Mouse (Mus musculus) kidney, postnatal 0 days (tissue): ENCODE data around the gene Mob3b. TPM values are rescaled to one million over a fixed set of nuclear protein-coding genes. Genes with fewer than 3 reads are reported as not detected.
A peak's percentile ranks its signal among the peaks of the same experiment; 100 is the strongest.

Source experiments
- ATAC-seq: fragments of 200-750 bp; cut with Nextera tagmentation; replicated peaks from 2 replicates; pipeline ENCODE4 v1.8.0; 2017; ENCODE audit warnings: low read depth, moderate number of reproducible peaks, moderate TSS enrichment, moderate library complexity; ENCODE audit not compliant: low FRiP score
- DNase-seq: peaks from one replicate; pipeline ENCODE4 v3.0.0-alpha.2; 2016; ENCODE audit warnings: low spot score
- H3K27ac ChIP-seq: fragments of 300-500 bp; sonication (generic); 2 replicates; pipeline ENCODE4 v1.5.1; 2014; ENCODE audit warnings: mild to moderate bottlenecking
- H3K27me3 ChIP-seq: fragments of 300-500 bp; sonication (generic); 2 replicates; pipeline ENCODE4 v1.6.1; 2014; ENCODE audit warnings: low read length, mixed read lengths; ENCODE audit not compliant: insufficient read depth
- H3K36me3 ChIP-seq: fragments of 300-500 bp; sonication (generic); 2 replicates; pipeline ENCODE4 v1.6.1; 2014; ENCODE audit warnings: low read length, mixed read lengths; ENCODE audit not compliant: insufficient read depth
- H3K4me1 ChIP-seq: fragments of 300-500 bp; sonication (generic); replicated peaks from 2 replicates; pipeline ENCODE4 v1.6.1; 2014; ENCODE audit warnings: antibody characterized with exemption, low read length, mixed read lengths; ENCODE audit not compliant: insufficient read depth
- H3K4me2 ChIP-seq: fragments of 300-500 bp; sonication (generic); 2 replicates; pipeline ENCODE4 v1.6.1; 2014; ENCODE audit warnings: mild to moderate bottlenecking, low read length, moderate library complexity, mixed read lengths
- H3K4me3 ChIP-seq: fragments of 300-500 bp; sonication (generic); replicated peaks from 2 replicates; pipeline ENCODE4 v1.5.1; 2014; ENCODE audit warnings: low read depth, low read length
- H3K9ac ChIP-seq: fragments of 300-500 bp; sonication (generic); 2 replicates; pipeline ENCODE4 v1.6.1; 2014; ENCODE audit warnings: low read depth, low read length
- H3K9me3 ChIP-seq: fragments of 300-500 bp; sonication (generic); replicated peaks from 2 replicates; pipeline ENCODE4 v1.6.1; 2016; ENCODE audit warnings: low read length, inconsistent platforms, mixed read lengths
- CTCF ChIP-seq: IDR thresholded peaks from 2 replicates; pipeline ENCODE4 v1.5.1; 2016; ENCODE audit warnings: antibody characterized with exemption, low read depth, mild to moderate bottlenecking, moderate library complexity
- WGBS: fragments of 180-500 bp; shearing (Covaris S2); extraction: QIAGEN DNeasy Blood & Tissue Kit; methylation state at CpG from one replicate; pipeline ENCODE4 v1.1.7; 2014; 5-methylcytosine and 5-hydroxymethylcytosine counted together
- polyA plus RNA-seq: library from polyadenylated mRNA; unstranded; fragments of >200 nt; fragmentation: Nextera tagmentation; extraction: Ambion mirVana; gene quantifications from 2 replicates; pipeline ENCODE4 v1.2.1, GENCODE M21; 2015

Gene Mob3b
- polyA plus RNA-seq, 1 experiment from 2014 or later = 13.1 TPM

DNA sequence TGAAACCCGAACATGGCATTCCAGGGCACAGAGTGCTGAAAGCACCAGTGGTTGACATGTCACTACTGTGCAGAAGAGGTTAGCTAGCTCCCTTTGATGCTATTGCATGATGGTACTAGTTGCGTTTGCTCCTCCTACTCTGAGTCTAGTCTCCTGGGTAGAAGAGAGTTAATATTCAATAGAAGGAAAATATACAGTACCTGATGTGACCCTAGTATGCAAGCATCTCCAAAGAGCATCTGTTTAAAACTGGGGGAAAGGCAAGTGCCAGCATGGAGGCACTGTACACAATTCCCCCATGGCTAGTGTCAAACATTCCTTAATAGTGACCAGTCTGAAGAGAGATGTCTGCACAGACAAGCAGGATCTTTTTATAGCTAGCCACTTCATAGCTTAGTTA lies 119.5 kb downstream of the Mob3b start:
- H3K36me3 ChIP-seq = no peaks in the 10 kb centered on the region
- ATAC-seq (no peak), DNase-seq (no peak)
- H3K27me3 ChIP-seq = no peaks in the 10 kb centered on the region
- 75% methylated on average over 2 of the region's 2 CpGs for WGBS
- no peaks in the 10 kb centered on the region for H3K9me3 ChIP-seq
- no peak overlapping the region for H3K27ac ChIP-seq
- no peak overlapping the region for H3K4me2 ChIP-seq
- no peak overlapping the region for H3K4me3 ChIP-seq
- H3K9ac ChIP-seq = no peak overlapping the region
- TF ChIP-seq CTCF = no peak
- no peaks in the 10 kb centered on the region for H3K4me1 ChIP-seq

DNA sequence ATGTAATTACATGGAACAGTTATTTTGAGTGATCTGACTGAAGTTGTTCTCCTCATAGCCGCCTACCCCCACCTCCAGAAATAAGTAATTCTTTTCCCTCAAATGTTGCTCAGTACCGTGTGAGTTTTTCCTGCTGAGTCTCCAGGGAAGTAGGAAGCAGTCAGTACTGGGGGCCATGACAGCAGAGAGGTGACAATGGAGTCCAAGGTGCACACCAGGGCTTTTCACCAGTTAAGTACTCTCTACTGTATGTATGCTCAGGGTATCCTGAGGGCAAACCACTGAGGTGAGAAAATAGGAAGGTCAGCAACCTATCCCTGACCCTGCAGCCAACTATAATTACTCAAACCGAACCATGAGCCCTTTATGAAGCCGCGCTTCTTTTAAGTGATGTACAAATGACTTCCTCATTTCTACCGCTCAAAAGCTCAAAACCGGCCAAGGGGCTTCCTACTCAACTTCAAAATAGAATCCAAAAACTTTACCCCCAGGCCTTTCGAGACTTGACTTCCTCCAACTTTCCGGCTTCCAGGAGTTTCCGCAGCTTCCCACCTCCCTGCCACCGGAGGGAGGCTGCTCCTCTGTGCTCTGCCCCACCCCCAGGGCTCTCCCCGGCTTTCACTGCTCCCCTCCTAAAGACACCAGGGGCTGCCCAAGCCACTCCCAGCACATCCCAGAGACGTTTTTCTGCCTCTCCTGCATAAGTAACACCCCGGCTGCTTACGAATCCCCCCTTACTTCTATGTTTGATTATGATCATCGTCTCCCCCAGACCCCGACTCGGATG lies 122.6 kb downstream of the Mob3b start:
- ATAC-seq = 0 out of 2 replicates have a peak, but pooled peaks have one; percentile 46
- Histone ChIP-seq H3K36me3 (no peaks in the 10 kb centered on the region), H3K27me3 (no peaks in the 10 kb centered on the region), H3K4me3 (no peak overlapping the region), H3K9ac (no peak overlapping the region), H3K9me3 (no peaks in the 10 kb centered on the region), H3K27ac (no peak overlapping the region), H3K4me2 (no peak overlapping the region), H3K4me1 (0 out of 2 replicates have a peak, but pooled peaks cover 2% of the 10 kb centered on the region)
- TF ChIP-seq CTCF = no peak
- no peak for DNase-seq
- 50% methylated on average over 18 of the region's 18 CpGs for WGBS

DNA sequence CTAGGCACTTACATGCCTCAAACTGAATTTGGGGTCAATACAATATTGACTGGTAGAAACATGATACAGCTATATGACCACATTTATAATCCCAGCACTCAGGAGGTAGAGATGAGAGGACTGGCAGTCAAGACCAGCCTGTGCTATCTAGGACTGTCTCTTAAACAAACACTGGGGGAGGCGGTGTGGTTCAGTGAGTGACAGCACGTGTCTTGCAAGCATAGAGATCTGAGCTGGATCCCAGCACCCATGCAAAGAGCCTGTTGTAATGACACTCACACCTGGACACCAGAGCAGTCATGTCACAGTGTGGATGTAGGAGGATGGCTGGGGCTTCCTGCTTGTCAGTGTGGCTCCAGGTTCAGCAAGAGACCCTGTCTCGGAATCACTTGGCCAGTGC lies 124.5 kb downstream of the Mob3b start:
- TF ChIP-seq CTCF = no peak
- H3K36me3 ChIP-seq = no peaks in the 10 kb centered on the region
- WGBS = 79% methylated on average over 3 of the region's 3 CpGs
- H3K27me3 ChIP-seq = no peaks in the 10 kb centered on the region
- H3K27ac ChIP-seq = no peak overlapping the region
- ATAC-seq (no peak), DNase-seq (no peak)
- no peaks in the 10 kb centered on the region for H3K9me3 ChIP-seq
- H3K9ac ChIP-seq = no peak overlapping the region
- no peak overlapping the region for H3K4me3 ChIP-seq
- 0 out of 2 replicates have a peak, but pooled peaks cover 2% of the 10 kb centered on the region for H3K4me1 ChIP-seq
- no peak overlapping the region for H3K4me2 ChIP-seq

DNA sequence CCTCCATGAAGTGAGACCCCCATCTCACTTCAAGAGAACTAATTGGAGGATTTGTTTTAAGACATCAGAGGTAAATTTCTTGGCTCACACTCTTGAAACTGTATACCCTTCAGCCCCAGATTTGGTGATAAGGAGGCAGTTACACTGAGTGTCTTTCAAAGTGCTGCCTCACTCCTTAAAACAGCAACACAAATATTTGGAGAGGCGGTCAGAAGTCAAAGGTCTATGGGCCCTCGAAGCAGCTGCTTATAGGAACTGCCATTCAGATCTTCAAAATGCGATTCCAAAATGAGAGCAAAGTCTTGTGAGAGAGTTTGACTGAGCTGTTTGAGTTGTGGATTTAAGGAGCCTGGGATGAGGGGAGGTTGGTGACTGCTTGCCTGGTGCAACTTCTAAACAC lies 125.7 kb downstream of the Mob3b start:
- H3K9ac ChIP-seq = no peak overlapping the region
- TF ChIP-seq CTCF = no peak
- WGBS = 14% methylated on average over 3 of the region's 3 CpGs
- H3K4me3 ChIP-seq = no peak overlapping the region
- ATAC-seq (no peak), DNase-seq (peak; percentile 21)
- no peaks in the 10 kb centered on the region for H3K36me3 ChIP-seq
- no peaks in the 10 kb centered on the region for H3K27me3 ChIP-seq
- H3K9me3 ChIP-seq = no peaks in the 10 kb centered on the region
- 0 out of 2 replicates have a peak, but pooled peaks cover 2% of the 10 kb centered on the region for H3K4me1 ChIP-seq
- no peak overlapping the region for H3K4me2 ChIP-seq
- H3K27ac ChIP-seq = no peak overlapping the region

DNA sequence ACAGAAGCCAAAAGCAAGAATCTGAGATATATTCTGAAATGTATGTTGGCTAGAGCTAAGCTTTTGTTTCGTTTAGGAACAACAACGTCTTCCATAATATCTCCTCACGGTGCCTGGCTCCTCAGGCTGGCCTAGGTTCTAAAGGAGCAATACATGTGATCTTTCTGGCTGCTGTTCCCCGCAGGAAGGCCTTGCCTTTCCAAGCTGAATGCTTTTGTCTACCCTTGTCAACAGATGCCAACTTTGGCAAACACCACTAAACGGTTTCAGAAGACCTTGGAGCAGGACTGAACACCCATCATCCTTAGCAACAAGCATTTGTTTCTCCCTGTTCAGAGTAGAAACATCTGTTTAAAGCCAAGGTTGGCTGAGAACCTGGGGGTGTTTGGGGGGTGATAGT lies 126.1 kb downstream of the Mob3b start:
- H3K4me2 ChIP-seq = no peak overlapping the region
- no peaks in the 10 kb centered on the region for H3K36me3 ChIP-seq
- no peak for TF ChIP-seq CTCF
- 0 out of 2 replicates have a peak, but pooled peaks cover 2% of the 10 kb centered on the region for H3K4me1 ChIP-seq
- H3K4me3 ChIP-seq = no peak overlapping the region
- DNase-seq (no peak), ATAC-seq (no peak)
- no peaks in the 10 kb centered on the region for H3K27me3 ChIP-seq
- H3K9me3 ChIP-seq = no peaks in the 10 kb centered on the region
- H3K27ac ChIP-seq = no peak overlapping the region
- no peak overlapping the region for H3K9ac ChIP-seq
- 60% methylated on average over 5 of the region's 5 CpGs for WGBS

DNA sequence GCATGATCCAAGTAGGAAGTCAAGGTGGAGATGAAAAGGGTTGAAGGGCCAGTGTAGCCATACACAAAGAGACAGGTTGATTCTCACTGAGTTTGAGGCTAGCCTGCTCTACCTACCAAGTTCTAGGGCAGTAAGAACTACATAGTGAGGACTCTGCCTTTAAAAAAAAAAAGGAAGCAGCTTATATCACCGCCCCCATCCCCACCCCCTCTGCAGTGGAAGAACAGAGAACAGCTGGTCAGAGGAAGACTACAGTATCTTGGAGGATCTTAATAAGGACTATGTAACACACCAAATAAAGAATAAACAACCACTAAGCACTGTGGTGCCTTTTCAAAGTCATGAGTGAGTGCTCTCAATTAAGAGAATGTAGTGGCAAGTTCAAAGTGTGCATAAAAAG lies 138.9 kb downstream of the Mob3b start:
- Histone ChIP-seq H3K4me3 (no peak overlapping the region), H3K36me3 (no peaks in the 10 kb centered on the region), H3K9me3 (no peaks in the 10 kb centered on the region), H3K9ac (no peak overlapping the region), H3K4me2 (no peak overlapping the region), H3K4me1 (no peaks in the 10 kb centered on the region), H3K27ac (no peak overlapping the region), H3K27me3 (no peaks in the 10 kb centered on the region)
- ATAC-seq (no peak), DNase-seq (no peak)
- no peak for TF ChIP-seq CTCF
- WGBS = 84% methylated on average over 1 of the region's 1 CpGs
